Mouse (Mus musculus) stomach, embryonic 16.5 days (tissue): ENCODE data around the gene Hlf. TPM values are rescaled to one million over a fixed set of nuclear protein-coding genes. Genes with fewer than 3 reads are reported as not detected.

ENCODE experiments used
- ATAC-seq: fragments of 200-750 bp; cut with Nextera tagmentation; 2 replicates; pipeline ENCODE4 v1.8.0; 2017; ENCODE audit warnings: moderate number of reproducible peaks, moderate TSS enrichment; ENCODE audit not compliant: insufficient read depth, low FRiP score
- H3K27ac ChIP-seq: fragments of 300-500 bp; sonication (generic); 2 replicates; pipeline ENCODE4 v1.5.1; 2014; ENCODE audit warnings: low read length
- H3K27me3 ChIP-seq: fragments of 300-500 bp; sonication (generic); 2 replicates; pipeline ENCODE4 v1.6.1; 2014; ENCODE audit warnings: low read length, control low read depth, mixed read lengths; ENCODE audit not compliant: control insufficient read depth, insufficient read depth
- H3K36me3 ChIP-seq: fragments of 300-500 bp; sonication (generic); 2 replicates; pipeline ENCODE4 v1.6.1; 2014; ENCODE audit warnings: low read length; ENCODE audit not compliant: control insufficient read depth, insufficient read depth
- H3K4me1 ChIP-seq: fragments of 300-500 bp; sonication (generic); 2 replicates; pipeline ENCODE4 v1.6.1; 2014; ENCODE audit warnings: low read length, control low read depth, mixed read lengths; ENCODE audit not compliant: control insufficient read depth, insufficient read depth
- H3K4me2 ChIP-seq: fragments of 300-500 bp; sonication (generic); 2 replicates; pipeline ENCODE4 v1.6.1; 2014; ENCODE audit warnings: low read depth, low read length, mixed read lengths
- H3K4me3 ChIP-seq: fragments of 300-500 bp; sonication (generic); replicated peaks from 2 replicates; pipeline ENCODE4 v1.5.1; 2014; ENCODE audit warnings: mild to moderate bottlenecking, low read length
- H3K9ac ChIP-seq: fragments of 300-500 bp; sonication (generic); 2 replicates; pipeline ENCODE4 v1.6.1; 2014; ENCODE audit warnings: low read length
- H3K9me3 ChIP-seq: fragments of 300-500 bp; sonication (generic); replicated peaks from 2 replicates; pipeline ENCODE4 v1.6.1; 2016; ENCODE audit warnings: low read length, control low read depth; ENCODE audit not compliant: control insufficient read depth
- WGBS: fragments of 180-500 bp; shearing (Covaris S2); extraction: QIAGEN DNeasy Blood & Tissue Kit; methylation state at CpG from one replicate; pipeline ENCODE4 v1.1.7; 2014; 5-methylcytosine and 5-hydroxymethylcytosine counted together
- polyA plus RNA-seq: library from polyadenylated mRNA; unstranded; fragments of >200 nt; fragmentation: Nextera tagmentation; extraction: Ambion mirVana; gene quantifications from 2 replicates; pipeline ENCODE4 v1.2.1, GENCODE M21; 2015

The Hlf gene
- polyA plus RNA-seq, 1 experiment from 2014 or later: 2.3 TPM

GRCm38 (mm10) chr11:90378008-90378407 lies 12.7 kb downstream of the Hlf start:
- Histone ChIP-seq H3K9ac (no peak overlapping the region), H3K4me1 (peaks cover 16% of the 10 kb centered on the region), H3K27ac (no peak overlapping the region), H3K9me3 (no peaks in the 10 kb centered on the region), H3K27me3 (no peaks in the 10 kb centered on the region), H3K36me3 (no peaks in the 10 kb centered on the region), H3K4me2 (no peak overlapping the region), H3K4me3 (no peak overlapping the region)
- no peak for ATAC-seq
- 90% methylated on average over 5 of the region's 5 CpGs for WGBS

GRCm38 (mm10) chr11:90376436-90376835 lies 14.3 kb downstream of the Hlf start:
- Histone ChIP-seq H3K9me3 (no peaks in the 10 kb centered on the region), H3K27me3 (no peaks in the 10 kb centered on the region), H3K36me3 (no peaks in the 10 kb centered on the region), H3K4me1 (peaks cover 5% of the 10 kb centered on the region), H3K4me3 (no peak overlapping the region), H3K27ac (no peak overlapping the region), H3K9ac (no peak overlapping the region), H3K4me2 (no peak overlapping the region)
- WGBS: 94% methylated on average over 9 of the region's 9 CpGs
- ATAC-seq: no peak

- Histone ChIP-seq H3K4me3 (no peak overlapping the region), H3K9ac (no peak overlapping the region), H3K27me3 (no peaks in the 10 kb centered on the region), H3K27ac (no peak overlapping the region), H3K4me2 (no peak overlapping the region), H3K36me3 (no peaks in the 10 kb centered on the region), H3K4me1 (peaks cover 31% of the 10 kb centered on the region), H3K9me3 (no peaks in the 10 kb centered on the region)
- 46% methylated on average over 8 of the region's 8 CpGs for WGBS
- ATAC-seq: no peak
Observed at GRCm38 (mm10) chr11:90371470-90372100, 19.1 kb downstream of the Hlf start.

GRCm38 (mm10) chr11:90370789-90371291 lies 19.9 kb downstream of the Hlf start:
- Histone ChIP-seq H3K27ac (no peak overlapping the region), H3K27me3 (no peaks in the 10 kb centered on the region), H3K36me3 (no peaks in the 10 kb centered on the region), H3K9me3 (no peaks in the 10 kb centered on the region), H3K4me3 (no peak overlapping the region), H3K4me2 (no peak overlapping the region; the same call in 1 of the 2 replicates), H3K4me1 (peaks cover 31% of the 10 kb centered on the region), H3K9ac (peak overlapping the region; percentile 38; the same call in 1 of the 2 replicates)
- no peak for ATAC-seq
- 24% methylated on average over 11 of the region's 11 CpGs for WGBS

GRCm38 (mm10) chr11:90370367-90370766 lies 20.3 kb downstream of the Hlf start:
- H3K27ac ChIP-seq: peak overlapping the region; percentile 95
- H3K9ac ChIP-seq: no peak overlapping the region
- H3K4me3 ChIP-seq: no peak overlapping the region
- no peaks in the 10 kb centered on the region for H3K27me3 ChIP-seq
- ATAC-seq: no peak
- no peaks in the 10 kb centered on the region for H3K9me3 ChIP-seq
- WGBS: 56% methylated on average over 11 of the region's 11 CpGs
- no peak overlapping the region for H3K4me2 ChIP-seq
- peaks cover 31% of the 10 kb centered on the region for H3K4me1 ChIP-seq
- H3K36me3 ChIP-seq: no peaks in the 10 kb centered on the region

- H3K4me3 ChIP-seq: no peak overlapping the region
- no peaks in the 10 kb centered on the region for H3K27me3 ChIP-seq
- H3K27ac ChIP-seq: peak overlapping the region; percentile 95
- H3K4me2 ChIP-seq: peak overlapping the region; percentile 34
- H3K36me3 ChIP-seq: no peaks in the 10 kb centered on the region
- WGBS: 16% methylated on average over 8 of the region's 8 CpGs
- peaks cover 34% of the 10 kb centered on the region for H3K4me1 ChIP-seq
- ATAC-seq: peak; percentile 87
- peak overlapping the region; percentile 26; the same call in 1 of the 2 replicates for H3K9ac ChIP-seq
- no peaks in the 10 kb centered on the region for H3K9me3 ChIP-seq
Observed at GRCm38 (mm10) chr11:90369605-90370004, 21.1 kb downstream of the Hlf start.

GRCm38 (mm10) chr11:90369115-90369514 lies 21.6 kb downstream of the Hlf start:
- Histone ChIP-seq H3K27ac (peak overlapping the region; percentile 95), H3K27me3 (no peaks in the 10 kb centered on the region), H3K9me3 (no peaks in the 10 kb centered on the region), H3K4me3 (no peak overlapping the region), H3K9ac (peak overlapping the region; percentile 26; the same call in 1 of the 2 replicates), H3K4me2 (peak overlapping the region; percentile 34), H3K36me3 (no peaks in the 10 kb centered on the region), H3K4me1 (peaks cover 34% of the 10 kb centered on the region)
- ATAC-seq: 0 out of 2 replicates have a peak, but pooled peaks have one; percentile 18
- WGBS: 22% methylated on average over 7 of the region's 7 CpGs

GRCm38 (mm10) chr11:90367894-90368860 lies 22.5 kb downstream of the Hlf start:
- no peak for ATAC-seq
- peak overlapping the region; percentile 95 for H3K27ac ChIP-seq
- WGBS: 77% methylated on average over 14 of the region's 14 CpGs

GRCm38 (mm10) chr11:90364865-90365264 lies 25.8 kb downstream of the Hlf start:
- H3K27me3 ChIP-seq: no peaks in the 10 kb centered on the region
- H3K4me2 ChIP-seq: no peak overlapping the region
- ATAC-seq: no peak
- no peaks in the 10 kb centered on the region for H3K36me3 ChIP-seq
- peaks cover 17% of the 10 kb centered on the region for H3K4me1 ChIP-seq
- H3K9ac ChIP-seq: no peak overlapping the region
- no peak overlapping the region for H3K4me3 ChIP-seq
- no peaks in the 10 kb centered on the region for H3K9me3 ChIP-seq
- H3K27ac ChIP-seq: no peak overlapping the region; the same call in 1 of the 2 replicates
- 46% methylated on average over 7 of the region's 7 CpGs for WGBS

More at GRCm38 (mm10) chr11:90367894-90368860, 22.5 kb downstream of the Hlf start:
- Histone ChIP-seq H3K9ac (no peak overlapping the region), H3K4me3 (no peak overlapping the region), H3K4me1 (peaks cover 34% of the 10 kb centered on the region), H3K27me3 (no peaks in the 10 kb centered on the region), H3K9me3 (no peaks in the 10 kb centered on the region), H3K36me3 (no peaks in the 10 kb centered on the region), H3K4me2 (no peak overlapping the region)
